Mouse (Mus musculus): ENCODE data around the gene Mfsd2b. TPM values are rescaled to one million over a fixed set of nuclear protein-coding genes. Genes with fewer than 3 reads are reported as not detected.
"Not testable (repeated sequence)": the region's sequence is repeated elsewhere in the genome, so short reads cannot be mapped to it uniquely, and the experiment has no call there.

The Mfsd2b gene
- polyA plus RNA-seq, 1 experiment from 2014 or later: 2.6 TPM

DNA sequence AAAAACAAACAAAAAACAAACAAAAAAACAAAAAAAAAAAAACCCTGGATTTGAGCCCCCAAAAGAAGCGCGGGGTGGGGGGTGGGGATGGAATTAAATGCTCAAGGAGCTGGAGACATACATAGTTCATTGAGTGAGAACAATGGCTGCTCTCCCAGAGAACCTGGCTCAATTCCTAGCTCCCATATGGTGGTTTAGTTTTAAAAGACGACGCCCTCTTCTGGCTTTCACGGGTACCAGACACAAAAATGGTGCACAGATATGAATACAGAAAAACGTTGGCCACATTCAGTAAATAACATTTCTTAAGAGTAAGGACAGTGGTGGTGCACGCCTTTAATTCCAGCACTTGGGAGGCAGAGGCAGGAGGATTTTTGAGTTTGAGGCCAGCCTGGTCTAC is 31.8 kb upstream of the Mfsd2b start:
- Histone ChIP-seq H3K4me2 (replicated peaks) (no peak overlapping the region), H3K27ac (replicated peaks) (no peak overlapping the region), H3K4me1 (0 out of 2 replicates have a peak, but pooled peaks cover 3% of the 10 kb centered on the region), H3K9me3 (no peaks in the 10 kb centered on the region), H3K36me3 (0 out of 2 replicates have a peak, but pooled peaks cover 4% of the 10 kb centered on the region), H3K4me3 (no peak overlapping the region), H3K27me3 (no peaks in the 10 kb centered on the region), H3K9ac (replicated peaks) (no peak overlapping the region)
- no peak for ATAC-seq (ENCODE audit: low FRiP score, low read depth)
- 85% methylated on average over 7 of the region's 7 CpGs for WGBS

GRCm38 (mm10) chr12:4898024-4898423 is 23.9 kb upstream of the Mfsd2b start:
- no peaks in the 10 kb centered on the region for H3K9me3 ChIP-seq
- H3K27me3 ChIP-seq: no peaks in the 10 kb centered on the region
- no peaks in the 10 kb centered on the region for H3K4me1 ChIP-seq
- 85% methylated on average over 5 of the region's 5 CpGs for WGBS
- H3K36me3 ChIP-seq: peaks cover 4% of the 10 kb centered on the region; the same call in 1 of the 2 replicates
- no peak for ATAC-seq (ENCODE audit: low FRiP score, low read depth)
- no peak overlapping the region for H3K27ac ChIP-seq (replicated peaks)
- no peak overlapping the region for H3K4me3 ChIP-seq
- H3K4me2 ChIP-seq (replicated peaks): no peak overlapping the region
- no peak overlapping the region for H3K9ac ChIP-seq (replicated peaks)

DNA sequence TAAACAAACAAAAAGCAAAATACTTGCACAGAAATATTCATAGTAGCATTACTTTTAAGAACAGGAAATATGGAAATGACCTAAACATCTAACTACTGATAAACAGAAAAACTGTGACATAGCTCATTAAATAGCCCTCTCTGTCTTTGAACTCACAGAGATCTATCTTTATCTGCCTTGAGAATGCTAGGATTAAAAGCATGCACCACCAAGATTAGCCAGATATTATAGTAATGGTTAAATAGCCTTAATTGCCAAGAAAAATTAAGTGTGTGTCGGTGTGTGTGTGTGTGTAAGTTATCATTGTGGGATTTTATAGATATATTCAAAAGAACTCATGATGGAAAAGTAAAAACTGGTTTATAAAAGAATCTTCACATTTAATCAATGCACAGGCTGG is 15.7 kb upstream of the Mfsd2b start:
- Histone ChIP-seq H3K9ac (replicated peaks) (no peak overlapping the region), H3K27ac (replicated peaks) (no peak overlapping the region), H3K36me3 (peaks cover 16% of the 10 kb centered on the region; the same call in 1 of the 2 replicates), H3K9me3 (no peaks in the 10 kb centered on the region), H3K4me1 (no peaks in the 10 kb centered on the region), H3K27me3 (no peaks in the 10 kb centered on the region), H3K4me2 (replicated peaks) (no peak overlapping the region), H3K4me3 (no peak overlapping the region)
- 94% methylated on average over 1 of the region's 1 CpGs for WGBS
- no peak for ATAC-seq (ENCODE audit: low FRiP score, low read depth)

DNA sequence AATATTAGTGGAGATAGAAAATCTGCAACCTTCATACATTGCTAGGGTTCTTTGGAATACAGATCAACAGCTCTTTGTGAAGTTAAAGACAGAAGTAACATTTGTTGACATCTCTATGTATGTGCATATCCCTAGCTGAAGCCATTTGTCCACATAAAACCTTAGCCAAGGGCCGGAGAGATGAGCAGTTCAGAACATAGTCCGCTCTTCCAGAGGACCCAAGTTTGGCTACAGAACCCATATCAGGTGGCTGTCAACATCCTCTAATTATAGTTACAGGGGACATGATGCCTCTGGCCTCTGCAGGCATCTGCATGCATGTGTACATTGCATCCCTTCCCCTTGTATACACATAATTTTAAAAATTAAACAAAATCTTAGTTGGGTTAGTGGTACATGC is 15.1 kb upstream of the Mfsd2b start:
- no peak overlapping the region for H3K27ac ChIP-seq (replicated peaks)
- H3K4me3 ChIP-seq: no peak overlapping the region
- no peaks in the 10 kb centered on the region for H3K4me1 ChIP-seq
- peaks cover 16% of the 10 kb centered on the region; the same call in 1 of the 2 replicates for H3K36me3 ChIP-seq
- H3K4me2 ChIP-seq (replicated peaks): no peak overlapping the region
- ATAC-seq (ENCODE audit: low FRiP score, low read depth): no peak
- H3K9ac ChIP-seq (replicated peaks): no peak overlapping the region
- H3K9me3 ChIP-seq: no peaks in the 10 kb centered on the region
- WGBS: 95% methylated on average over 2 of the region's 2 CpGs
- no peaks in the 10 kb centered on the region for H3K27me3 ChIP-seq

- H3K4me1 ChIP-seq: no peaks in the 10 kb centered on the region
- H3K36me3 ChIP-seq: peaks cover 16% of the 10 kb centered on the region; the same call in 1 of the 2 replicates
- H3K9ac ChIP-seq (replicated peaks): no peak overlapping the region
- H3K4me3 ChIP-seq: no peak overlapping the region
- H3K27me3 ChIP-seq: no peaks in the 10 kb centered on the region
- H3K9me3 ChIP-seq: no peaks in the 10 kb centered on the region
- ATAC-seq (ENCODE audit: low FRiP score, low read depth): no peak
- H3K4me2 ChIP-seq (replicated peaks): no peak overlapping the region
- no peak overlapping the region for H3K27ac ChIP-seq (replicated peaks)
Observed at GRCm38 (mm10) chr12:4888739-4889138, 14.6 kb upstream of the Mfsd2b start.

DNA sequence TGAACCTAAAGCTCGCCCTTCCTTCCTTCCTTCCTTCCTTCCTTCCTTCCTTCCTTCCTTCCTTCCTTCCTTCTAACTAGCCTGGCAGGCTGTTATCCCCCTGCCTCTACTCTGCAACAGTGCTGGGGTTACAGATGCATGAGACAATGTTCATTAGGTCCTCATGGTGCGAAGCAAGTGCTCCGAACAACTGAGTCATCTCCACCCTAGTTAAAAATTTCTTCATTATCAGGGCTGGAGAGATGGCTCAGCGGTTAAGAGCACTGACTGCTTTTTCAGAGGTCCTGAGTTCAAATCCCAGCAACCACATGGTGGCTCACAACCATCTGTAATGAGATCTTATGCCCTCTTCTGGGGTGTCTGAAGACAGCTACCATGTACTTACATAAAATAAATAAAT is 12.4 kb upstream of the Mfsd2b start:
- WGBS: 98% methylated on average over 4 of the region's 4 CpGs
- not testable (repeated sequence) for H3K4me1 ChIP-seq; H3K4me2 ChIP-seq (replicated peaks); H3K9ac ChIP-seq (replicated peaks); ATAC-seq (ENCODE audit: low FRiP score, low read depth); H3K27ac ChIP-seq (replicated peaks); H3K4me3 ChIP-seq; H3K9me3 ChIP-seq; H3K27me3 ChIP-seq
- peaks cover 17% of the 10 kb centered on the region for H3K36me3 ChIP-seq

DNA sequence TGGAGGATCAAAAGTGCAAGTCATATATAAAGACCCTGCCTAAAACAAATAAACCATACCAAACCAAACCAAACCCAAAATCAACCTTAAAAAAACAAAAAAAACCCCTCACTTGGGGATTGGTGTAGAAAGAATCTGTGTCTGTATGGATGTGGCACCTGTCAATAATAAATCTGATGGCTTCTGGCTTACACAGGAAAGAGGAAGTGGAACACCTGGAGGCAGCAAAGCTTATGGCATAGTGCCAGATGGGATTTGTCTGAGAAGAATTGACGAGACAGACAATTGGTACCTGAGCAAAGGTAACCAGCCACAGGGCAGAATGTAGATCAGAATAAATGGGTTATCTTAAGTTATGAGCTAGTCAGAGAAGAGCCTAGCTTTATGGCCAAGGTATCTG is 10.9 kb upstream of the Mfsd2b start:
- ATAC-seq (ENCODE audit: low FRiP score, low read depth): no peak
- no peaks in the 10 kb centered on the region for H3K27me3 ChIP-seq
- peaks cover 12% of the 10 kb centered on the region for H3K36me3 ChIP-seq
- no peak overlapping the region for H3K4me3 ChIP-seq
- H3K4me2 ChIP-seq (replicated peaks): no peak overlapping the region
- H3K9ac ChIP-seq (replicated peaks): no peak overlapping the region
- 90% methylated on average over 1 of the region's 1 CpGs for WGBS
- no peaks in the 10 kb centered on the region for H3K9me3 ChIP-seq
- H3K27ac ChIP-seq (replicated peaks): no peak overlapping the region
- no peaks in the 10 kb centered on the region for H3K4me1 ChIP-seq

GRCm38 (mm10) chr12:4882086-4882485 is 7.9 kb upstream of the Mfsd2b start:
- Histone ChIP-seq H3K27ac (replicated peaks) (no peak overlapping the region), H3K4me1 (no peaks in the 10 kb centered on the region), H3K36me3 (peaks cover 25% of the 10 kb centered on the region), H3K9ac (replicated peaks) (no peak overlapping the region), H3K4me3 (no peak overlapping the region), H3K9me3 (no peaks in the 10 kb centered on the region), H3K27me3 (no peaks in the 10 kb centered on the region), H3K4me2 (replicated peaks) (no peak overlapping the region)
- WGBS: 93% methylated on average over 2 of the region's 2 CpGs
- no peak for ATAC-seq (ENCODE audit: low FRiP score, low read depth)

GRCm38 (mm10) chr12:4879048-4879447 is 4.9 kb upstream of the Mfsd2b start:
- no peak overlapping the region for H3K27ac ChIP-seq (replicated peaks)
- no peak overlapping the region for H3K4me2 ChIP-seq (replicated peaks)
- WGBS: 96% methylated on average over 5 of the region's 5 CpGs
- peaks cover 6% of the 10 kb centered on the region for H3K4me1 ChIP-seq
- ATAC-seq (ENCODE audit: low FRiP score, low read depth): no peak
- H3K27me3 ChIP-seq: no peaks in the 10 kb centered on the region; the same call in 1 of the 2 replicates
- no peak overlapping the region for H3K9ac ChIP-seq (replicated peaks)
- no peaks in the 10 kb centered on the region for H3K9me3 ChIP-seq
- H3K4me3 ChIP-seq: no peak overlapping the region
- peaks cover 22% of the 10 kb centered on the region for H3K36me3 ChIP-seq

- Histone ChIP-seq H3K9ac (replicated peaks) (no peak overlapping the region), H3K9me3 (no peaks in the 10 kb centered on the region), H3K27ac (replicated peaks) (no peak overlapping the region), H3K4me2 (replicated peaks) (no peak overlapping the region), H3K4me3 (no peak overlapping the region), H3K27me3 (peaks cover 3% of the 10 kb centered on the region), H3K36me3 (peaks cover 22% of the 10 kb centered on the region), H3K4me1 (peaks cover 9% of the 10 kb centered on the region)
- no peak for ATAC-seq (ENCODE audit: low FRiP score, low read depth)
- WGBS: 73% methylated on average over 9 of the region's 9 CpGs
Observed at GRCm38 (mm10) chr12:4878296-4878783, 4.2 kb upstream of the Mfsd2b start.

DNA sequence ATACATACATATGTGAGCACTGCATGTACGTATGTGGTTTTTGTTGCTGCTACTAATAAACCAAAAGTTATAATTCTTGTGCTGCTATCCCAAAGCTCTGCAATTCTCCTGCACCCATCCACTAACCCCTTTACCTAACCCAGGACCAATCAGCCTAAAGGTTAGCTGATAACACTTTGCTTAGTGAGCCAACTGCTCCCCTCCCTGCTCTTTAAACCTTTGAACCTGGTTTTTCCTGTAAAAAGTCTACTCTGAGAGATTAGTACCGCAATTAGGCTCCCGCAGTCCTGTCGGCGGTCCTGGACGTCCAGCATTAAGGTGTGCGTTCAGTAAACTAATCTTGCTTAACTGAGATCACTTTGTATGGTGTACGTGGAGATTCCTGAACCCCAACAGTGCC is 1.5 kb upstream of the Mfsd2b start:
- H3K4me1 ChIP-seq: peaks cover 9% of the 10 kb centered on the region
- no peak overlapping the region for H3K4me2 ChIP-seq (replicated peaks)
- H3K4me3 ChIP-seq: no peak overlapping the region
- no peak overlapping the region for H3K27ac ChIP-seq (replicated peaks)
- H3K27me3 ChIP-seq: peaks cover 10% of the 10 kb centered on the region
- ATAC-seq (ENCODE audit: low FRiP score, low read depth): no peak
- no peak overlapping the region for H3K9ac ChIP-seq (replicated peaks)
- no peaks in the 10 kb centered on the region for H3K9me3 ChIP-seq
- H3K36me3 ChIP-seq: peaks cover 13% of the 10 kb centered on the region
- 90% methylated on average over 8 of the region's 8 CpGs for WGBS

GRCm38 (mm10) chr12:4873531-4873930 is 628 bp downstream of the Mfsd2b start:
- Histone ChIP-seq H3K27ac (replicated peaks) (no peak overlapping the region), H3K4me1 (peaks cover 9% of the 10 kb centered on the region), H3K9ac (replicated peaks) (peak overlapping the region; percentile 46), H3K9me3 (no peaks in the 10 kb centered on the region), H3K27me3 (peaks cover 10% of the 10 kb centered on the region), H3K4me3 (peak overlapping the region; percentile 40; the same call in 1 of the 2 replicates), H3K36me3 (0 out of 2 replicates have a peak, but pooled peaks cover 3% of the 10 kb centered on the region), H3K4me2 (replicated peaks) (peak overlapping the region; percentile 75; the same call in 1 of the 2 replicates)
- ATAC-seq (ENCODE audit: low FRiP score, low read depth): 0 out of 2 replicates have a peak, but pooled peaks have one; percentile 1
- 80% methylated on average over 6 of the region's 6 CpGs for WGBS

DNA sequence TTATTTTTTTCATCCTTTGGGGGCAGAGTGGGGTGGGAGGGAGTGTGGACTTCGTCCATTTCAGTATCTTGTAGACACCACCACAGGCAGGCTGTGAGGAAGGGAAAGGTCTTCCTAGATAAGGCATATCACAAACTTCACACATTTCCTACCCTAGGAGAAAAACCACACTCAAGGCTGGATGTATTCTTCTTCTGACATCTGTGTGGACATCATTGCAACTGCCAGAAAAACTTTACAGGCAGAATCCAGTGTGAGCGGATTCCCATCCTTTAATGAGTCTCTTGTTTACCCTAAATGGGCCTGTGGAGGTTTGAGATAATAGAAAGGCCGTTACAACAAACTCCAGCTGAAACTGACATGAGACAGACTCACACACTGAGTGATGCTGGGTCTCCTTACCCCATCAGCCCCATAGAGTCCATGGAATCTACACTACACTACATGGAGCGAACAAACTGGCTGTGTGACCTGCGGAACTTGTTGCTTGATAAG is 1.1 kb downstream of the Mfsd2b start:
- no peak overlapping the region for H3K27ac ChIP-seq (replicated peaks)
- H3K36me3 ChIP-seq: no peaks in the 10 kb centered on the region
- H3K4me1 ChIP-seq: peaks cover 9% of the 10 kb centered on the region
- H3K9me3 ChIP-seq: no peaks in the 10 kb centered on the region
- ATAC-seq (ENCODE audit: low FRiP score, low read depth): no peak
- H3K4me3 ChIP-seq: no peak overlapping the region
- WGBS: 91% methylated on average over 5 of the region's 5 CpGs
- H3K9ac ChIP-seq (replicated peaks): no peak overlapping the region
- H3K27me3 ChIP-seq: peaks cover 10% of the 10 kb centered on the region
- H3K4me2 ChIP-seq (replicated peaks): no peak overlapping the region

Data from midbrain, embryonic 12.5 days (tissue).